Mouse (Mus musculus) brain, embryonic 18.5 days (tissue): ENCODE measurements at regions not wholly inside any gene's neighbourhood (a gene's known extent, or its start where the extent isn't known, plus 50 kb on each side); places are given as distances from the start of the nearest gene placed in this dataset.

ENCODE experiments used
- DNase-seq: peaks from one replicate; pipeline ENCODE4 v3.0.0-alpha.2; 2012; ENCODE audit warnings: low read depth, low spot score

DNA sequence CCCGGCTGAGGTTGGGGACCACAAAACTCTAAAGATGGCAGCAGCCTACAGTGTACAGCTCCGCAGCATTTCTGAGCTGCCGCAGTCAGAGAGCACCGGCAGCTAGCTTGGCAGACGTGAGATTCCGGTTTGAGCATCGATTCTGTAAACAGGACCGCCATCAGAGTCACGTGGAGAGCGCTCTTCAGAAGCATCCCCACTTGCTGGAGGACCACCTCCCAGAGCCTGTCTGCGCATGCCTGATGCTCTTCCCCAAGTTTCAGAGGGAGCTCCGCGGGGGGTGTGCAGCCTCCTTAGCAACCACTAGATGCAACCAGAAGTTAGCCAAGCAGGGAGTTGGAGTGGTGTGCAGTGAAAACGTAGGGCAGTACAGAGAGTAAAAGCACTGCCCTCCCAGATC is 52.7 kb upstream of the Daam1 start:
- DNase-seq, result no peak

GRCm38 (mm10) chr12:71778948-71779347 is 51.9 kb upstream of the Daam1 start:
- DNase-seq, result no peak

GRCm38 (mm10) chr12:71779418-71779817 is 51.5 kb upstream of the Daam1 start:
- no peak for DNase-seq
